Mouse (Mus musculus): ENCODE data around the gene Tfdp1.

DNA sequence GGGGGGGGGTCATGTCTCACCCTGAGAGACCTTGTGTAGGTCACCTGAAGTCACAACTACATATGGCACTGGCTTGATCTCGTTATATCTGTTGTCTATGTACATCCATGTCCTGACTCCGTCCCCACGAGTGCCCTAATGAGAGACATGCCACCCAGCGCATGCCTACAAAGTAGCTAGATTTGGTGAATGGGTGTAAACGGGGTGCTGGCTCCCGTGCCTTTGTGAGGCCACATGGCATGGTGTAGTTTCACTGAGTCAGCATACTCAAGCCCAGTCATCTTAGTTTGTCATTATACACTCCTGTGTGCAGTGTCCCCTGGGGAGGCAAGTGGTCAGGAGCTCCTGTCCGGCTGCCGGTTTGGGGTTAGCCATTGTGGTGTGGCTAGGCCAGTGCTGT lies 2.1 kb downstream of the Tfdp1 start:
- TF ChIP-seq POLR2A (IDR thresholded peaks at IDR 0.05; ENCODE audit: low read depth, low read length) (no peak), CTCF (IDR thresholded peaks at IDR 0.05; ENCODE audit: extremely low read depth, insufficient read length, insufficient replicate concordance, low read depth, low read length) (no peak)

Measured in small intestine, adult 2 months (tissue).